Mouse (Mus musculus) telencephalon, adult 2 months (tissue): ENCODE results near the gene Olfr287.

Experiments used
- DNase-seq: peaks from one replicate; pipeline ENCODE4 v3.0.0-alpha.2; 2011; ENCODE audit warnings: low read depth, low spot score

Gene Olfr287

GRCm38 (mm10) chr15:98220877-98221276 is at the start of gene Olfr287, which contains the start of gene Gm44579:
Gene Olfr287 (minus strand): TSS chr15:98221056.
Gene Gm44579 (minus strand): TSS chr15:98220977.
- no peak for DNase-seq

- no peak for DNase-seq
Measured at GRCm38 (mm10) chr15:98257776-98258175, 36.9 kb upstream of the Olfr287 start.

GRCm38 (mm10) chr15:98257193-98257592 is 36.3 kb upstream of the Olfr287 start, which contains the start of gene H1fnt:
Gene H1fnt (minus strand): TSS chr15:98257293.
- DNase-seq: no peak

DNA sequence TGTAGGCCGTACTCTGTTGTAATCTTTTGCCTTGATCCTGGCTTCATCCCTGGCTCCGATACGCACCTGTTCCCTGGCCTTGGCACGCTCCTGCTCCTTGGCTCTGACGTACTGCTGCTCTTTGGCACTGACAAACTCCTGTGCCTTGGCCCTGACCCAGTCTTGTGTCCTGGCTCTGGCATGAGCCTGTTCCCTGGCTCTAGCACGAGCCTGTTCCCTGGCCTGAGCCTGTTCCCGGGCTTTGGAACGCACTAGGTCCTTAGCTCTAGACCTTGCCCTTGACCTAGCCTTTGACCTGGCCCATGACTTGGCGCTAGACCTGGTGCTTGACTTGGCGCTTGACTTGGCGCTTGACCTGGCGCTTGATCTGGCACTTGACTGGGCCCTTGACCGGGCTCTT is 35.4 kb upstream of the Olfr287 start:
- DNase-seq: no peak

DNA sequence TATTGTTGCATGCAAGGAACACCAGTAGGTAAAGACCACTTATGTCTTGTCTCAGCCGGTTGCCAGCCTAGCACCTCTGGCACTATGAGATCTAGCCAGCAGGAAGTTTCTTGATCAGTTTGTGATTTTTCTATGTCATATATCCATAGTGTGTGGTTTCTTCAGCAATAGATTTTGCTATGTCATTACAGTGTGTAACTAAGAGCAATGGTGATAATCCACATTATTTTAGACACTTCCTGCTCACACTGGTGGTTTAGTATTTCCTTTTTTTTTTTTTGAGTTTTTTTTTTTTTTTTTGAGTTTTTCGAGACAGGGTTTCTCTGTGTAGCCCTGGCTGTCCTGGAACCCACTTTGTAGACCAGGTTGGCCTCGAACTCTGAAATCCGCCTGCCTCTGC is 14.6 kb upstream of the Olfr287 start:
- no peak for DNase-seq

DNA sequence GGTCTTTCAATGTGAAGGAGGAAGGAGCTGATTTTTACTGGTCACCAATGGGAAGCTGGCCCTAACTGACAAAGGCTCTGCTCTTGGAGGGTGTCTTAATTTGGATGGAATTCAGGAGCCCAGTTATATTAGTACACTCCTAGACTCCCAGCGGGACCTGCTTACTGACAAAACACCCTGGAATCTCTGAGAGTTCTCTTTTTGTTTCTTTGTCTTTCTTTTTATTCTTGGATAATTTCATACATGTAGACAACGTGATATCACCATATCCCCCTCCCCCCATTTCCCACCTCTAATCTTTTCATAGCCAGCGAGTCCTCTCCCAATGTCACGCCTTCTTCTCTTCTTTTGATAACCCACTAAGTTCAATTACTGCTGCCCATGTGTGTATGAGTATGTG is 13.5 kb upstream of the Olfr287 start, which contains the start of gene Olfr286:
TSS of gene Olfr286 (minus strand) at position 101 of the 400 bp plus-strand sequence.
- no peak for DNase-seq

DNA sequence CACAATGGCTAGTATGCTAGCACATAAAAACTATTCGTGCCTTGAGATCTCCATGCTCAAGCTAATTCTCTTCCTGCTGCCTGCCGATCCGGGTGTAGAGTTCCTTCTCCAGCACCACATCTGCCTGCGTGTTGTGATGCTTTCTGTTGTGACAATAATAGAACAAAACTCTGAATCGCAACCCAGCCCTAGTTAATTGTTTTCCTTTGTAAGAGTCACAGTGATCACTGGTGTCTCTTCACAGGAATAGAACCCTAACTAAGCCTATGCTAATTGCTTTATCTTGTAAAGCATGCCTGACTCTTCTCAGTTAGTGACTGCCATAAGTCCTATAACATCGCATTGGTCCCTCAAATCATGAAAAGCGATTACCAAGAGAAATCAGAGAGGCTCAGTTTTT is 5.2 kb upstream of the Olfr287 start:
- no peak for DNase-seq

GRCm38 (mm10) chr15:98225610-98226009 is 4.8 kb upstream of the Olfr287 start:
- no peak for DNase-seq

DNA sequence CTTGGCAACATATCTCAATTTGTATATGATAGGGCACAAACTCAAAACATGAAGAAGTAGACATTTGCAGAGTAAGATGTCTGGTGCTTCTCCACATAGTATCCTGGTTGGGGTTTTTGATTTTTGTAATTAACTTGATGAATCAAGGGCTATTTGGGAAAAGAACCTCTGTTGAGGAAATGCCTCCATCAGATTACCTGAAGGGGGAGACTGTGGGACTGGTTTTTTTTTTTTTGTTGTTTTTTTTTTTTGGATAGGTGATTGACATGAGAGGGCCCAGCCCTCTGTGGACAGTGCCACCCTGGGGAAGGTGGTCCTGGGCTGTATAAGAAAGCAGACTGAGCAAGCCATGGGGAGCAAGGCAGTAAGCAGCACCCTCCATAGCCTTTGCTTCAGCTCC is 1.5 kb upstream of the Olfr287 start:
- DNase-seq: no peak

- no peak for DNase-seq
Measured at GRCm38 (mm10) chr15:98214130-98214529, 6.7 kb downstream of the Olfr287 start.

DNA sequence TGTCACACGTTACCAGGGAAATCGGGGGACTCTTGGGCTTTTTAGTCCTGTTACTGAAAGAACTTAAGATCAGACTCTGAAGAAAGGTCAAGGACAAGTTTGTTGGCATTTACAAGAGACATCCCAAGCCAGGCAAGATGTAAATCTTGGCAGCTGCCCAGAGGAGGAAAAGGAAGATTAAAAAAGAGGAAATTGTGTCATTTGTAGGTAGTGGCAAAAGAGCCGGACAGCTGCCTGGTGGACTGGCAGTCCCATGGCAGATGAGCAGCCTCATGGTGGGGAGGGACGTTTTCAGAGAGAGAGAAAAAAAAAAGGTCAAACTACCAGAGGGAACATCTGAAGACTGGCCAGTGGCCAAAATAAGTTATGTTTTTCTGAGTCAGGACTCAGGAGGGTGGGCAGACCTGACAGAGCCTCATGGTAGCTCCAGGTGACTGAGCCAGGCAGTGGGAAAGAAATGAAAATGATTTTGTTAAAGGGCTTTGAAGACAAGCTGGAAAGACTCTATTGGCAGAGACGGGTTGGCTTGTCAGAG is 7.5 kb downstream of the Olfr287 start:
- DNase-seq: no peak

- no peak for DNase-seq
Measured at GRCm38 (mm10) chr15:98209676-98210075, 11.2 kb downstream of the Olfr287 start.

GRCm38 (mm10) chr15:98195442-98195841 is 25.4 kb downstream of the Olfr287 start, which contains the start of gene Olfr288:
Gene Olfr288 (minus strand): TSS chr15:98195542.
- DNase-seq: no peak

DNA sequence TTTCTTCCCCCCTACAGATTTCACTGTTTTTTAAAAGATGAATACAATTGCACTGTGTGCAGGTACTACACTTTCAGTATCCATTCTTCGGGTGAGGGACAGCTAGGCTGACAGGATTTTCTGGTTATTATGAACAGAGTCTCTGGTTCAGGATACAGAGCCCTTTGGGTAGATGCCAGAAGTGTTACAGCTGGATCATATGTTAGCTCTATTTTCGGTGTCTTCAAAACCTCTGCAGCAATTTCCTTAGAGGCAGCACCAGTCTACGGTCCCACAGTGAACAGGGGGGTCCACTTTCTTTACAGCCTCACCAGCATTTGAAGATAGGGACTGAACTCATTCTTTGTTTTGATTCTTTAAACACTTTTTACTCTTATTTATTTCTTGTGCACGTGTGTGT is 36.4 kb downstream of the Olfr287 start:
- DNase-seq: no peak

DNA sequence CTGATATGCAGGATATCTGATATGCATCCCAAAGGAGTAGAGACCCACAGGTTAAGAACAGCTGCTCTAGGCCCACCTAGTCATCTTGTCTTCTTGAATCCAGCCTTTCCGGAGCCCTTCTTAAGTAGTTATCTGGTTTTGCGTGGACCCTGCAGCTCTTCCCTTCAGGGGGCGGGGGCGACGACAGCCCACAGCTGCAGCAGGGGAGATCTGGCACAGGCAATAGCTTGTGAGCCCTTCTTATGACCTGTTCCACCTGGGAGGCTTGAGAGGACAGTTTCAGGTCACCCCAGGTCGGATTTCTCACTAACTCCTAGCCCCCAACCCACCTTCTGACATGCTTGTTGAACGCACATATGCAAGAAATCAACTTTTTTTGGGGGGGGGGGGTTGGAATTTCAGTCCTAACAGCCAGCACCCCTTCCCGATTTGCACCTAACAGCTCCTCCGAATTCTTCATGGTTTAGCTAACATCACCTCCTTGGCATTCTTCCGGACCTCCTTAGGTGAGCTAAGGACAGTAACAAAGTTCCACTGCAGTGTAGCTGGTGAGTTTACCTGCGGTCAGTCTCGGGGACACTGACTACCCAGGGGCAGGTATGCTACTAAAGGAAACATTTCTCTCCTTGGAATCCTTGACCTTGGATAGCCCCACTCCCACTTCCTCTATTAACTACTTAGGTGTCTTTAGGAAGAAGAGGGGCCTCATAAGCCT is 38.8 kb downstream of the Olfr287 start:
- no peak for DNase-seq

DNA sequence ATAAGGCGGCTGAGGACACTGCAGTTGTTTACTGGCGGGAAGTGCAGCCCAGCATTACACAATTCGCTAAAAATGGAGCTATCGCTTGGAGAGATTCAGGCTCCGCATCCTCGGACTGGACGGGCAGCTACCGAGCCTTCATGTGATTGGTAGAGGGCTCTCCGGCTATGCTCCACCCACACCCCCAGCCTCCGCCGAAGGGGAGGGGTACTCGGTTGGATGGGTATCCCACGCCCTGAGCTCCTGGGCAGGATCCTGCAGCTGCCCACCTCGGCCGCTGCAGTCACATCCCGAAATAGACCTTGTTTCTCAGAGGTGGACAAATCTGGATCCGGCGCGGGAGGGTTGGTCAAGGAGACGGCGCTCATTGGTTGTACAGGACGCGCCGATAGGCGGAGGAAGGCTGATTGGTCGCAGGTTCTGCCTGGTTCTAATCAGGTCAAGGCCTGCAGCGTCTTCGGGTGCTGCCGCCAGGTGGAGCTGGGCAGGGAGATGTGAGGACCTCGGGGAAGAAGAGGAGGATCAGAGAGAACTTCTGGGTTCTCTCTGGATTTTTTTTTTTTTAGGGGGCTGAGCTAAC is 39.6 kb downstream of the Olfr287 start:
- peak; percentile 97 for DNase-seq

DNA sequence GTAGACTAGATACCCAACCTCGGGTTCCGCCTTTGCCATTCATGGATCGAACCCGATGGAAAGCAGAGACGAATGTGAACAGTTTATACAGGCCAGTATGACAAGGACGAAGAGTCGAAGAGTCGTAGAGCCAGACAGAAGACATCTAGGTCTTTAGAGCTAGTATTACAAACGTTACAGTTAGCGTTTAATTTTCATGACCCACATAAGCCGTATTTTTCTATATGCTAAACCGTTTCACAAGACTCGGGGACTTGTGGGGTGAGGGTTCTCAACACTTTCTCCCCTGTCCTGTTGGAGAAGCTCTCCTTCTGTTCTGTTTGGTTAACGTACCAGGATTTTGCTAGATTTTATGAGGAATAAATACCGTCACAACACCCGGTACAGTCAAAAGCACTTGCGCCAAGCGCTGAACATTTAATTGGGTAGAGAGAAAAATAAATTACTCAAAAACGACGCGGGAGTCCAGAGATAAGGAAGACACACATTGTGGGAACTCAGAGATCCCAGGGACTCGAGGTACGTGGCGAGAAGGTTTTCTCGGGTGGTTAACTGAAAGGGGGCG is 40.2 kb downstream of the Olfr287 start:
- no peak for DNase-seq

GRCm38 (mm10) chr15:98177320-98177719 is 43.5 kb downstream of the Olfr287 start:
- DNase-seq: no peak

- DNase-seq: peak; percentile 88
Measured at GRCm38 (mm10) chr15:98173821-98174220, 47.0 kb downstream of the Olfr287 start.

- DNase-seq: no peak
Measured at GRCm38 (mm10) chr15:98172113-98172512, 48.7 kb downstream of the Olfr287 start.

DNA sequence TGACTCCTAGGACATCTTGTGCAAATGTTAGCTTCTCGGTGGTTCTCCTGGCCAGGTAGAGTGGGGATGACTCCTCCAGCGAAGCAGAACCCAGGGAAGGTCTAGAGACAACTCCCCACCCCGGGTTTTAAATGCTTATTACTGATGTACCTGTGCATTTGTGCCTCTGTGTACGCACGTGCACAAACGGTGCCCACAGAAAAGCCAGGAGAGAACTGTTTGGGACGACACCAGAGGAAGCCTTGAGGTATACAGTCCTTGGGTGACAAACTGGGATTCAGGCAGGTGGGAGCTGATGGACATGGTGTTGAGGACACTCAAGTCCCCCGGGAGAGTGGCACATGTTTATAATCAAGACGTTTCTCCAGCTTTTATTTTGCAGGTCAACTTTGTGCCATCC is 49.9 kb downstream of the Olfr287 start:
- no peak for DNase-seq

DNA sequence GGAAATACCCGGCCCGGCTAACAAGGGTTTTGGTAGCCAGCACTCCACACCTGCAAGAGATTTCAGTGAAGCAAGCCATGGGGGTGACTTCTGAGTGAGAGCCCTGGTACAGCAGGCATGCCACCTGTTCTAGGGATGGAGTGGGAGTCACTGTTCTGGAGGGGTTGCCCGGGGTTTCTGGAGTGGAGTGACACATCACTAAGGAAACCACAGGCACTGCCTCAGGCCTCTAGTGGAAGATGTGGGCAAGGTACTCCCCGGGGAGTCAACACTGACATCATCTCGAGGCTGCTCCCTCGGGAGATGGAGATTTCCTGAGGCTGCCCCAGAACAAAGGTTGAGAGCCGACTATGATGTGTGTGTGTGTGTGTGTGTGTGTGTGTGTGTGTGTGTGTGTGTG is 50.5 kb downstream of the Olfr287 start:
- DNase-seq: no peak

- no peak for DNase-seq
Measured at GRCm38 (mm10) chr15:98168622-98169004, 52.2 kb downstream of the Olfr287 start.
